Mouse (Mus musculus) hindbrain, postnatal 0 days (tissue): ENCODE results near the gene Nexn. TPM values are rescaled to one million over a fixed set of nuclear protein-coding genes. Genes with fewer than 3 reads are reported as not detected.

Experiments
- ATAC-seq: fragments of 200-750 bp; cut with Nextera tagmentation; 2 replicates; pipeline ENCODE4 v1.8.0; 2017; ENCODE audit warnings: mild to moderate bottlenecking, moderate TSS enrichment, moderate library complexity
- DNase-seq: peaks from one replicate; pipeline ENCODE4 v3.0.0-alpha.2; 2015; ENCODE audit warnings: low spot score
- H3K27ac ChIP-seq: fragments of 300-500 bp; sonication (generic); 2 replicates; pipeline ENCODE4 v1.5.1; 2014; ENCODE audit warnings: mild to moderate bottlenecking
- H3K27me3 ChIP-seq: fragments of 300-500 bp; sonication (generic); 2 replicates; pipeline ENCODE4 v1.6.1; 2014; ENCODE audit warnings: low read length, mixed read lengths; ENCODE audit not compliant: insufficient read depth
- H3K36me3 ChIP-seq: fragments of 300-500 bp; sonication (generic); 2 replicates; pipeline ENCODE4 v1.6.1; 2014; ENCODE audit warnings: low read length, mixed read lengths; ENCODE audit not compliant: insufficient read depth
- H3K4me1 ChIP-seq: fragments of 300-500 bp; sonication (generic); 2 replicates; pipeline ENCODE4 v1.6.1; 2014; ENCODE audit warnings: antibody characterized with exemption, low read length, mixed read lengths; ENCODE audit not compliant: insufficient read depth
- H3K4me2 ChIP-seq: fragments of 300-500 bp; sonication (generic); 2 replicates; pipeline ENCODE4 v1.6.1; 2014; ENCODE audit warnings: low read depth, mild to moderate bottlenecking, low read length, moderate library complexity, mixed read lengths
- H3K4me3 ChIP-seq: fragments of 300-500 bp; sonication (generic); 2 replicates; pipeline ENCODE4 v1.5.1; 2014; ENCODE audit warnings: low read length
- H3K9ac ChIP-seq: fragments of 300-500 bp; sonication (generic); replicated peaks from 2 replicates; pipeline ENCODE4 v1.6.1; 2014; ENCODE audit warnings: mild to moderate bottlenecking, low read length, moderate library complexity, mixed read lengths
- H3K9me3 ChIP-seq: fragments of 300-500 bp; sonication (generic); 2 replicates; pipeline ENCODE4 v1.6.1; 2016; ENCODE audit warnings: low read length, mixed read lengths
- CTCF ChIP-seq: IDR thresholded peaks from 2 replicates; pipeline ENCODE4 v1.5.1; 2016; ENCODE audit warnings: antibody characterized with exemption, control low read depth, low read depth
- WGBS: fragments of 180-500 bp; shearing (Covaris S2); extraction: QIAGEN DNeasy Blood & Tissue Kit; methylation state at CpG from one replicate; pipeline ENCODE4 v1.1.7; 2014; 5-methylcytosine and 5-hydroxymethylcytosine counted together
- polyA plus RNA-seq: library from polyadenylated mRNA; unstranded; fragments of >200 nt; fragmentation: Nextera tagmentation; extraction: Ambion mirVana; gene quantifications from 2 replicates; pipeline ENCODE4 v1.2.1, GENCODE M21; 2015
- total RNA-seq: library from RNA; depleted of rRNA; stranded (reverse); fragments of >200 nt; gene quantifications from 2 replicates; pipeline ENCODE4 v1.2.3, GENCODE M21; 2014

Nexn gene
- total and polyA plus RNA-seq, 2 experiments from 2014 or later = 0.37 to 2.5 TPM

GRCm38 (mm10) chr3:152241098-152241497 lies 25.1 kb downstream of the Nexn start:
- Histone ChIP-seq H3K9ac (no peak overlapping the region), H3K9me3 (no peaks in the 10 kb centered on the region), H3K27ac (no peak overlapping the region), H3K27me3 (no peaks in the 10 kb centered on the region), H3K4me3 (no peak overlapping the region), H3K4me2 (no peak overlapping the region), H3K36me3 (peaks cover 4% of the 10 kb centered on the region; the same call in 1 of the 2 replicates), H3K4me1 (no peaks in the 10 kb centered on the region)
- 93% methylated on average over 3 of the region's 3 CpGs for WGBS
- DNase-seq = no peak
- TF ChIP-seq CTCF = no peak
- no peak for ATAC-seq

- TF ChIP-seq CTCF = no peak
- Histone ChIP-seq H3K9ac (no peak overlapping the region), H3K36me3 (peaks cover 4% of the 10 kb centered on the region; the same call in 1 of the 2 replicates), H3K4me3 (no peak overlapping the region), H3K27ac (no peak overlapping the region), H3K9me3 (no peaks in the 10 kb centered on the region), H3K4me2 (no peak overlapping the region), H3K4me1 (no peaks in the 10 kb centered on the region), H3K27me3 (no peaks in the 10 kb centered on the region)
- DNase-seq = no peak
- ATAC-seq = no peak
- WGBS = 91% methylated on average over 1 of the region's 1 CpGs
These were observed 26.6 kb downstream of the Nexn start for GRCm38 (mm10) chr3:152239592-152239991.

- no peak for TF ChIP-seq CTCF
- peak; percentile 59 for ATAC-seq
- 56% methylated on average over 2 of the region's 2 CpGs for WGBS
These were observed 27.3 kb downstream of the Nexn start for GRCm38 (mm10) chr3:152238836-152239235.

GRCm38 (mm10) chr3:152235805-152236204 lies 30.3 kb downstream of the Nexn start:
- Histone ChIP-seq H3K9me3 (no peaks in the 10 kb centered on the region), H3K27ac (no peak overlapping the region), H3K4me3 (no peak overlapping the region), H3K36me3 (peaks cover 10% of the 10 kb centered on the region; the same call in 1 of the 2 replicates), H3K4me1 (no peaks in the 10 kb centered on the region), H3K9ac (no peak overlapping the region), H3K27me3 (no peaks in the 10 kb centered on the region), H3K4me2 (no peak overlapping the region)
- no peak for ATAC-seq
- 96% methylated on average over 1 of the region's 1 CpGs for WGBS
- DNase-seq = no peak
- no peak for TF ChIP-seq CTCF

More at GRCm38 (mm10) chr3:152238836-152239235, 27.3 kb downstream of the Nexn start:
- Histone ChIP-seq H3K27ac (no peak overlapping the region), H3K4me1 (no peaks in the 10 kb centered on the region), H3K36me3 (peaks cover 7% of the 10 kb centered on the region; the same call in 1 of the 2 replicates), H3K4me3 (no peak overlapping the region), H3K9me3 (no peaks in the 10 kb centered on the region), H3K9ac (no peak overlapping the region), H3K4me2 (no peak overlapping the region), H3K27me3 (no peaks in the 10 kb centered on the region)
- DNase-seq = no peak

- Histone ChIP-seq H3K4me1 (no peaks in the 10 kb centered on the region), H3K9me3 (no peaks in the 10 kb centered on the region), H3K9ac (no peak overlapping the region), H3K27me3 (no peaks in the 10 kb centered on the region), H3K4me3 (no peak overlapping the region), H3K4me2 (no peak overlapping the region), H3K36me3 (peaks cover 10% of the 10 kb centered on the region; the same call in 1 of the 2 replicates), H3K27ac (no peak overlapping the region)
- WGBS = 97% methylated on average over 1 of the region's 1 CpGs
- no peak for ATAC-seq
- TF ChIP-seq CTCF = no peak
- DNase-seq = no peak
These were observed 30.9 kb downstream of the Nexn start for GRCm38 (mm10) chr3:152235238-152235637.

- H3K27me3 ChIP-seq = no peaks in the 10 kb centered on the region
- H3K36me3 ChIP-seq = peaks cover 17% of the 10 kb centered on the region
- H3K4me1 ChIP-seq = no peaks in the 10 kb centered on the region
- 51% methylated on average over 6 of the region's 6 CpGs for WGBS
- H3K27ac ChIP-seq = no peak overlapping the region
- H3K4me2 ChIP-seq = no peak overlapping the region
- H3K9ac ChIP-seq = no peak overlapping the region
- no peaks in the 10 kb centered on the region for H3K9me3 ChIP-seq
- DNase-seq = no peak
- ATAC-seq = no peak
- TF ChIP-seq CTCF = no peak
- H3K4me3 ChIP-seq = no peak overlapping the region
These were observed 34.6 kb downstream of the Nexn start for GRCm38 (mm10) chr3:152231333-152232100.

- 93% methylated on average over 5 of the region's 5 CpGs for WGBS
- Histone ChIP-seq H3K27ac (no peak overlapping the region), H3K36me3 (peaks cover 37% of the 10 kb centered on the region), H3K27me3 (no peaks in the 10 kb centered on the region), H3K4me2 (no peak overlapping the region), H3K9ac (no peak overlapping the region), H3K4me1 (no peaks in the 10 kb centered on the region), H3K9me3 (no peaks in the 10 kb centered on the region), H3K4me3 (no peak overlapping the region)
- TF ChIP-seq CTCF = no peak
- no peak for ATAC-seq
- no peak for DNase-seq
These were observed 36.9 kb downstream of the Nexn start for GRCm38 (mm10) chr3:152229271-152229670.
